Mouse (Mus musculus): ENCODE results near the gene Mdm1.

The Mdm1 gene

GRCm38 (mm10) chr10:118141018-118141883 lies at the start of gene Mdm1:
Mdm1 (plus strand) TSS chr10:118141811.
- in situ Hi-C loops (cut with MboI; ENCODE audit: unreplicated experiment in 2 of 2): loop anchor here in 1 of 2 experiments (10.0 to 25.0 kb wide), 2 partner anchors 329 to 1984 kb away; no protein-coding TSS in a partner anchor

- in situ Hi-C loops (cut with MboI; ENCODE audit: unreplicated experiment in 2 of 2): no loop called here
Observed at GRCm38 (mm10) chr10:118092745-118093144, 48.9 kb upstream of the Mdm1 start.

GRCm38 (mm10) chr10:118093728-118094127 lies 47.9 kb upstream of the Mdm1 start:
- in situ Hi-C loops (cut with MboI; ENCODE audit: unreplicated experiment in 2 of 2): no loop called here

GRCm38 (mm10) chr10:118094853-118095252 lies 46.8 kb upstream of the Mdm1 start:
- in situ Hi-C loops (cut with MboI; ENCODE audit: unreplicated experiment in 2 of 2): no loop called here

GRCm38 (mm10) chr10:118096223-118096622 lies 45.4 kb upstream of the Mdm1 start:
- in situ Hi-C loops (cut with MboI; ENCODE audit: unreplicated experiment in 2 of 2): no loop called here

GRCm38 (mm10) chr10:118097898-118098297 lies 43.7 kb upstream of the Mdm1 start:
- in situ Hi-C loops (cut with MboI; ENCODE audit: unreplicated experiment in 2 of 2): no loop called here

GRCm38 (mm10) chr10:118100570-118100969 lies 41.0 kb upstream of the Mdm1 start:
- in situ Hi-C loops (cut with MboI; ENCODE audit: unreplicated experiment in 2 of 2): loop anchor here in 1 of 2 experiments (10.0 to 25.0 kb wide), 2 partner anchors 256 to 363 kb away; partner anchors contain the start of genes Rap1b and Slc35e3

- in situ Hi-C loops (cut with MboI; ENCODE audit: unreplicated experiment in 2 of 2): loop anchor here in 1 of 2 experiments (10.0 to 25.0 kb wide), 2 partner anchors 256 to 364 kb away; partner anchors contain the start of genes Rap1b and Slc35e3
Observed at GRCm38 (mm10) chr10:118101056-118101455, 40.6 kb upstream of the Mdm1 start.

- in situ Hi-C loops (cut with MboI; ENCODE audit: unreplicated experiment in 2 of 2): loop anchor here in 1 of 2 experiments (10.0 to 25.0 kb wide), 2 partner anchors 258 to 366 kb away; partner anchors contain the start of genes Rap1b and Slc35e3
Observed at GRCm38 (mm10) chr10:118103020-118103666, 38.5 kb upstream of the Mdm1 start.

- in situ Hi-C loops (cut with MboI; ENCODE audit: unreplicated experiment in 2 of 2): loop anchor here in 1 of 2 experiments (10.0 to 25.0 kb wide), 2 partner anchors 259 to 367 kb away; partner anchors contain the start of genes Rap1b and Slc35e3
Observed at GRCm38 (mm10) chr10:118103906-118104305, 37.7 kb upstream of the Mdm1 start.

GRCm38 (mm10) chr10:118107031-118107430 lies 34.6 kb upstream of the Mdm1 start:
- in situ Hi-C loops (cut with MboI; ENCODE audit: unreplicated experiment in 2 of 2): loop anchor here in 1 of 2 experiments (10.0 to 25.0 kb wide), 2 partner anchors 262 to 370 kb away; partner anchors contain the start of genes Rap1b and Slc35e3

GRCm38 (mm10) chr10:118110006-118110920 lies 31.3 kb upstream of the Mdm1 start:
- in situ Hi-C loops (cut with MboI; ENCODE audit: unreplicated experiment in 2 of 2): loop anchor here (10.0 to 25.0 kb wide), 2 partner anchors 373 to 375 kb away; partner anchors contain the start of gene Slc35e3 (in 1 of the 2)

- in situ Hi-C loops (cut with MboI; ENCODE audit: unreplicated experiment in 2 of 2): loop anchor here (10.0 to 25.0 kb wide), 2 partner anchors 374 to 376 kb away; partner anchors contain the start of gene Slc35e3 (in 1 of the 2)
Observed at GRCm38 (mm10) chr10:118110921-118111301, 30.7 kb upstream of the Mdm1 start.

GRCm38 (mm10) chr10:118111621-118112020 lies 30.0 kb upstream of the Mdm1 start:
- in situ Hi-C loops (cut with MboI; ENCODE audit: unreplicated experiment in 2 of 2): loop anchor here (10.0 to 25.0 kb wide), 2 partner anchors 374 to 377 kb away; partner anchors contain the start of gene Slc35e3 (in 1 of the 2)

- in situ Hi-C loops (cut with MboI; ENCODE audit: unreplicated experiment in 2 of 2): loop anchor here (10.0 to 25.0 kb wide), 2 partner anchors 375 to 378 kb away; partner anchors contain the start of gene Slc35e3 (in 1 of the 2)
Observed at GRCm38 (mm10) chr10:118112294-118112893, 29.2 kb upstream of the Mdm1 start.

- in situ Hi-C loops (cut with MboI; ENCODE audit: unreplicated experiment in 2 of 2): loop anchor here (10.0 to 25.0 kb wide), 2 partner anchors 376 to 378 kb away; partner anchors contain the start of gene Slc35e3 (in 1 of the 2)
Observed at GRCm38 (mm10) chr10:118113256-118113682, 28.3 kb upstream of the Mdm1 start.

- in situ Hi-C loops (cut with MboI; ENCODE audit: unreplicated experiment in 2 of 2): loop anchor here (10.0 to 25.0 kb wide), 2 partner anchors 377 to 379 kb away; partner anchors contain the start of gene Slc35e3 (in 1 of the 2)
Observed at GRCm38 (mm10) chr10:118114271-118114670, 27.3 kb upstream of the Mdm1 start.

- in situ Hi-C loops (cut with MboI; ENCODE audit: unreplicated experiment in 2 of 2): loop anchor here (10.0 to 25.0 kb wide), 2 partner anchors 379 to 382 kb away; partner anchors contain the start of gene Slc35e3 (in 1 of the 2)
Observed at GRCm38 (mm10) chr10:118116456-118116855, 25.2 kb upstream of the Mdm1 start.
